Comparison of ENCODE assay signal across 10 mouse cellular contexts in genomic region chr6:128797185-128797905, GRCm38 (mm10). TPM values are rescaled to one million over a fixed set of nuclear protein-coding genes. Genes with fewer than 3 reads are reported as not detected.
DNase-seq lines count a peak whose midpoint lies in the region; ATAC-seq lines count a peak whose summit lies in the region.
"Had no signal": no experiment of that assay in that cellular context is flagged by ENCODE, and none has a peak within 500 bp of the region (broad histone marks: within the 10 kb centered on the region; RNA-seq: fewer than 3 reads in every experiment).

No protein-coding gene starts in this region.

- no peaks in the 10 kb centered on the region for H3K36me3 ChIP-seq in heart, embryonic 11.5 days (ENCODE audit: control insufficient read depth, insufficient read depth, low read length)
- no peaks in the 10 kb centered on the region for H3K36me3 ChIP-seq in hindbrain, embryonic 10.5 days
- H3K36me3 ChIP-seq in midbrain, embryonic 11.5 days (ENCODE audit: control insufficient read depth, insufficient read depth, low read length) = no peaks in the 10 kb centered on the region

- no peak overlapping the region for H3K27ac ChIP-seq in heart, embryonic 11.5 days (ENCODE audit: low read depth, low read length)
- H3K27ac ChIP-seq in hindbrain, embryonic 10.5 days = no peak overlapping the region
- no peak overlapping the region for H3K27ac ChIP-seq in midbrain, embryonic 11.5 days (ENCODE audit: low read depth, low read length)

- 0 out of 2 replicates have a peak overlapping the region, but pooled peaks have one; percentile 36 for H3K9ac ChIP-seq in heart, embryonic 11.5 days (ENCODE audit: low read depth, low read length)
- H3K9ac ChIP-seq in midbrain, embryonic 11.5 days (ENCODE audit: low read length) = no peak overlapping the region

- no peak for ATAC-seq in heart, embryonic 11.5 days (replicated peaks; ENCODE audit: insufficient number of reproducible peaks, low FRiP score, low TSS enrichment)
- ATAC-seq in midbrain, embryonic 11.5 days (ENCODE audit: low FRiP score) = no peak

- intact Hi-C loops in heart, postnatal 14 days (cut with DNase I) = no loop called here

- H3K4me1 ChIP-seq in heart, embryonic 11.5 days (ENCODE audit: control insufficient read depth, insufficient read depth, low read length) = 0 out of 2 replicates have a peak, but pooled peaks cover 3% of the 10 kb centered on the region
- peaks cover 17% of the 10 kb centered on the region for H3K4me1 ChIP-seq in hindbrain, embryonic 10.5 days (replicated peaks)
- peaks cover 5% of the 10 kb centered on the region; the same call in 1 of the 2 replicates for H3K4me1 ChIP-seq in midbrain, embryonic 11.5 days (ENCODE audit: control insufficient read depth, insufficient read depth, low read length)

- H3K9me3 ChIP-seq in heart, embryonic 11.5 days (replicated peaks; ENCODE audit: control insufficient read depth, low read length) = no peaks in the 10 kb centered on the region
- H3K9me3 ChIP-seq in hindbrain, embryonic 10.5 days = no peaks in the 10 kb centered on the region
- no peaks in the 10 kb centered on the region for H3K9me3 ChIP-seq in midbrain, embryonic 11.5 days (ENCODE audit: control insufficient read depth, low read length)

- 71% methylated on average over 12 of the region's 12 CpGs for WGBS in heart, embryonic 11.5 days (ENCODE audit: insufficient replicate concordance)
- 79% methylated on average over 12 of the region's 12 CpGs for WGBS in hindbrain, embryonic 10.5 days
- 84% methylated on average over 12 of the region's 12 CpGs for WGBS in midbrain, embryonic 11.5 days

- DNase-seq in heart, postnatal 14 days = no peak
- peak; percentile 59 for DNase-seq in MEL-GATA-1-ER (ENCODE audit: extremely low read depth, low read depth)
- no peak for DNase-seq in hindbrain, embryonic 10.5 days (ENCODE audit: low spot score)
- DNase-seq in midbrain, embryonic 11.5 days (ENCODE audit: low spot score, missing footprints) = peak; percentile 80
- no peak for DNase-seq in layer of hippocampus, postnatal 25 days (ENCODE audit: extremely low spot score in 1 of 2, low spot score in 1 of 2)
- no peak for DNase-seq in urinary bladder, postnatal 36 days (ENCODE audit: low spot score in 2 of 2)
- no peak for DNase-seq in adrenal gland, adult 18-20 months (ENCODE audit: low spot score in 2 of 2)

- H3K27me3 ChIP-seq in heart, embryonic 11.5 days (ENCODE audit: control insufficient read depth, insufficient read depth, low read length) = no peaks in the 10 kb centered on the region
- no peaks in the 10 kb centered on the region for H3K27me3 ChIP-seq in hindbrain, embryonic 10.5 days (ENCODE audit: insufficient read depth, poor library complexity, severe bottlenecking)
- no peaks in the 10 kb centered on the region for H3K27me3 ChIP-seq in midbrain, embryonic 11.5 days (ENCODE audit: control insufficient read depth, insufficient read depth, low read length)

- H3K4me3 ChIP-seq in heart, embryonic 11.5 days (ENCODE audit: low read depth, low read length) = peak overlapping the region; percentile 68; the same call in 1 of the 2 replicates
- H3K4me3 ChIP-seq in hindbrain, embryonic 10.5 days = peak overlapping the region; percentile 64; the same call in 1 of the 2 replicates
- H3K4me3 ChIP-seq in midbrain, embryonic 11.5 days (ENCODE audit: low read depth, low read length) = no peak overlapping the region; the same call in 1 of the 2 replicates

- peak overlapping the region; percentile 71 for H3K4me2 ChIP-seq in heart, embryonic 11.5 days
- peak overlapping the region; percentile 52 for H3K4me2 ChIP-seq in midbrain, embryonic 11.5 days

RNA-seq across cellular contexts. Expression of gene Klrb1c, which starts 8.3 kb away (rescaled TPM):
- polyA plus RNA-seq in heart, embryonic 11.5 days (2014; fragmentation: Nextera tagmentation; extraction: Ambion mirVana) = not detected in 2 replicates
- total RNA-seq in heart, postnatal 14 days (2021) = under 1 TPM in 1 of 2 experiments, not detected in 1; 0.12 TPM
- not detected in 2 replicates for polyA plus RNA-seq in hindbrain, embryonic 10.5 days (2016; fragmentation: Nextera tagmentation; extraction: Ambion mirVana)
- 0.08 TPM in 1 of 2 replicates, not detected in the other for polyA plus RNA-seq in midbrain, embryonic 11.5 days (2014; fragmentation: Nextera tagmentation; extraction: Ambion mirVana)
- total RNA-seq in layer of hippocampus, postnatal 25 days (2021) = not detected
- total RNA-seq in adrenal gland, adult 18-20 months (2021) = under 1 TPM; 0.60 to 0.67 TPM
- polyA plus RNA-seq: erythroblast, embryonic 14.5 days had no signal

RNA-seq across cellular contexts. Expression of gene Gm44511, which starts 28.8 kb away (rescaled TPM):
- not detected in 2 replicates for polyA plus RNA-seq in heart, embryonic 11.5 days (2014; fragmentation: Nextera tagmentation; extraction: Ambion mirVana)
- total RNA-seq in heart, postnatal 14 days (2021) = not detected
- not detected in 2 replicates for polyA plus RNA-seq in hindbrain, embryonic 10.5 days (2016; fragmentation: Nextera tagmentation; extraction: Ambion mirVana)
- polyA plus RNA-seq in midbrain, embryonic 11.5 days (2014; fragmentation: Nextera tagmentation; extraction: Ambion mirVana) = not detected in 2 replicates
- not detected for total RNA-seq in layer of hippocampus, postnatal 25 days (2021)
- not detected for total RNA-seq in adrenal gland, adult 18-20 months (2021)
- polyA plus RNA-seq: erythroblast, embryonic 14.5 days; testis, adult 2 months had no signal

RNA-seq across cellular contexts. Expression of gene Klrb1b, which starts 28.8 kb away (rescaled TPM):
- not detected in 2 replicates for polyA plus RNA-seq in heart, embryonic 11.5 days (2014; fragmentation: Nextera tagmentation; extraction: Ambion mirVana)
- under 1 TPM in 1 of 2 experiments, not detected in 1; 0.17 TPM for total RNA-seq in heart, postnatal 14 days (2021)
- polyA plus RNA-seq in hindbrain, embryonic 10.5 days (2016; fragmentation: Nextera tagmentation; extraction: Ambion mirVana) = not detected in 2 replicates
- polyA plus RNA-seq in midbrain, embryonic 11.5 days (2014; fragmentation: Nextera tagmentation; extraction: Ambion mirVana) = not detected in 2 replicates
- not detected for total RNA-seq in layer of hippocampus, postnatal 25 days (2021)
- total RNA-seq in adrenal gland, adult 18-20 months (2021) = 1 to 10 TPM in 1 of 2 experiments, under 1 TPM in 1; 0.90 to 1.3 TPM
- polyA plus RNA-seq: testis, adult 2 months had no signal

Comparison
In these comparisons a context has a peak if more than half of its experiments do, and no peak if none do; other contexts are left out.
1. DNase-seq: peak in MEL-GATA-1-ER (single experiment) and midbrain, embryonic 11.5 days (single experiment); none in heart, postnatal 14 days (0 of 2), hindbrain, embryonic 10.5 days (single experiment), layer of hippocampus, postnatal 25 days (0 of 2), urinary bladder, postnatal 36 days (0 of 2) and adrenal gland, adult 18-20 months (0 of 2).